Mouse (Mus musculus) liver, embryonic 12.5 days (tissue): ENCODE data around the gene Cdt1. TPM values are rescaled to one million over a fixed set of nuclear protein-coding genes. Genes with fewer than 3 reads are reported as not detected.
A peak's percentile ranks its signal among the peaks of the same experiment; 100 is the strongest.

Source experiments
- ATAC-seq: fragments of 200-750 bp; cut with Nextera tagmentation; 2 replicates; pipeline ENCODE4 v1.8.0; 2017; ENCODE audit warnings: moderate number of reproducible peaks, mild to moderate bottlenecking, moderate library complexity
- H3K27ac ChIP-seq: fragments of 300-500 bp; sonication (generic); 2 replicates; pipeline ENCODE4 v1.5.1; 2016; ENCODE audit warnings: mild to moderate bottlenecking
- H3K27me3 ChIP-seq: fragments of 300-500 bp; sonication (generic); replicated peaks from 2 replicates; pipeline ENCODE4 v1.6.1; 2016; ENCODE audit warnings: mild to moderate bottlenecking, moderate library complexity
- H3K36me3 ChIP-seq: fragments of 300-500 bp; sonication (generic); 2 replicates; pipeline ENCODE4 v1.6.1; 2016; ENCODE audit warnings: mild to moderate bottlenecking, moderate library complexity
- H3K4me1 ChIP-seq: fragments of 300-500 bp; sonication (generic); 2 replicates; pipeline ENCODE4 v1.6.1; 2016
- H3K4me2 ChIP-seq: fragments of 300-500 bp; sonication (generic); 2 replicates; pipeline ENCODE4 v1.6.1; 2016; ENCODE audit warnings: mild to moderate bottlenecking, moderate library complexity
- H3K4me3 ChIP-seq: fragments of 300-500 bp; sonication (generic); 2 replicates; pipeline ENCODE4 v1.5.1; 2016; ENCODE audit warnings: mild to moderate bottlenecking, moderate library complexity
- H3K9ac ChIP-seq: fragments of 300-500 bp; sonication (generic); 2 replicates; pipeline ENCODE4 v1.6.1; 2016; ENCODE audit warnings: mild to moderate bottlenecking, moderate library complexity
- H3K9me3 ChIP-seq: fragments of 300-500 bp; sonication (generic); replicated peaks from 2 replicates; pipeline ENCODE4 v1.6.1; 2016; ENCODE audit warnings: mild to moderate bottlenecking, moderate library complexity
- WGBS: fragments of 180-500 bp; shearing (Covaris S2); methylation state at CpG from one replicate; pipeline ENCODE4 v1.1.7; 2016; ENCODE audit not compliant: insufficient replicate concordance; 5-methylcytosine and 5-hydroxymethylcytosine counted together
- polyA plus RNA-seq: library from polyadenylated mRNA; unstranded; fragments of >200 nt; fragmentation: Nextera tagmentation; extraction: Ambion mirVana; gene quantifications from 2 replicates; pipeline ENCODE4 v1.2.1, GENCODE M21; 2016

Cdt1 gene
- polyA plus RNA-seq, 1 experiment from 2014 or later, result 65.7 TPM

DNA sequence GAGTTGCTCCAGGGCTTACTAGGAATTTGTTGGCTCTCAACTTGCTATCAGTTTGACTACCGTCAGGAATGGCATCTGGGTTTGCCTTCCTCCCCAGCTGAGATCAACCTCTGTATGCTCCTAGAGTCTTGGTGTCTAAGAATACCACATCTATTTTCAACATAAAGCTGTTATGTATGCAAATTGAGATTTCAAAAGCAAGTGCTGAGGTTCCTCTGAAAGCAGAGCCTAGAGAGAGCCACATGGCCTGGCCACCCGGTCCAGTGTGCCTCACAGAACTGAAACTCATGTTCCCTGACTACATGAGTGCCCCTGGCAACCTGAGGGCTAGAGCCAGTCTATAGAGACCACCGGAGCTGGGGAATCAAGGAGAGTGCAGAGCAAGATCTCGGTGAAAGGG, 37.6 kb downstream of the Cdt1 start:
- Histone ChIP-seq H3K9ac (no peak overlapping the region), H3K4me3 (no peak overlapping the region), H3K27me3 (no peaks in the 10 kb centered on the region), H3K36me3 (no peaks in the 10 kb centered on the region), H3K4me1 (peaks cover 7% of the 10 kb centered on the region), H3K4me2 (no peak overlapping the region), H3K9me3 (no peaks in the 10 kb centered on the region), H3K27ac (no peak overlapping the region)
- WGBS, result 68% methylated on average over 4 of the region's 4 CpGs
- no peak for ATAC-seq

DNA sequence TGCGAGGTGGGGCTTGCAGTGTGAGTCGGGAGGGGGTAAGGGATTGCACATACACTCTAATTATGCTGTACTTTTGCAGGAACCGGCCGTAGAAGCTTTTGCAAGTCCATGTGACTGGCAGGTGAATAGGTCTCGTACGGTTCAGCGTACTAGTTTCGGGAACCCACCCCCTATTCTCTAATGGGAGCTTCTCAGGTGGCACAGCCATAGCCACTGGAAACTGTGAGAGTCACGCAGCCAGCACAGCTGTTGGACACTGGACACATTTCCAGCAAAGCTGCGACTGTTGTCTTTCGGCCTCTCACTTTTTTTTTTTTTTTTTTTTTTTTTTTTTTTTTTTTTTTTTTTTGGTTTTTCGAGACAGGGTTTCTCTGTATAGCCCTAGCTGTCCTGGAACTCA, 39.0 kb downstream of the Cdt1 start:
- Histone ChIP-seq H3K4me2 (no peak overlapping the region), H3K9ac (no peak overlapping the region), H3K9me3 (no peaks in the 10 kb centered on the region), H3K27ac (no peak overlapping the region), H3K4me1 (peaks cover 16% of the 10 kb centered on the region), H3K27me3 (no peaks in the 10 kb centered on the region), H3K4me3 (no peak overlapping the region), H3K36me3 (no peaks in the 10 kb centered on the region)
- WGBS, result 82% methylated on average over 11 of the region's 12 CpGs
- no peak for ATAC-seq

DNA sequence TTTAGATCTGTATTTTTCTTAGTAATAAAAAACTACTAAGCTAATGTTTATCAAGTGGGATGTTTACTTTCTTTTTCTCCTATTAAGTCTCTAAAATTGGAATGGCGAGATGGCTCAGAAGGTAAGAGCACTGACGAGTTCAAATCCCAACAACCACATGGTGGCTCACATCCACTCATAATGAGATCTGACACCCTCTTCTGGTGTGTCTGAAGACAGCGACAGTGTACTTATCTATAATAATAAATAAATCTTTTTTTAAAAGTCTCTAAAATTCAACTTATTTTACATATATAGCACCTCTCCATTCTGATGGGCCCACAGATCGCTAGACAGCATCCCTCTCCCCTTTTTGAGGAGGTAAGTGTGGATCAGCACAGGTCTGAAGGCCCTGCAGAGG, 42.4 kb downstream of the Cdt1 start:
- peaks cover 30% of the 10 kb centered on the region for H3K4me1 ChIP-seq
- 58% methylated on average over 4 of the region's 4 CpGs for WGBS
- H3K4me2 ChIP-seq, result peak overlapping the region; percentile 98
- H3K9ac ChIP-seq, result no peak overlapping the region
- peak overlapping the region; percentile 83; the same call in 1 of the 2 replicates for H3K4me3 ChIP-seq
- ATAC-seq, result no peak
- no peaks in the 10 kb centered on the region for H3K27me3 ChIP-seq
- H3K27ac ChIP-seq, result no peak overlapping the region
- H3K36me3 ChIP-seq, result peaks cover 11% of the 10 kb centered on the region; the same call in 1 of the 2 replicates
- H3K9me3 ChIP-seq, result no peaks in the 10 kb centered on the region

DNA sequence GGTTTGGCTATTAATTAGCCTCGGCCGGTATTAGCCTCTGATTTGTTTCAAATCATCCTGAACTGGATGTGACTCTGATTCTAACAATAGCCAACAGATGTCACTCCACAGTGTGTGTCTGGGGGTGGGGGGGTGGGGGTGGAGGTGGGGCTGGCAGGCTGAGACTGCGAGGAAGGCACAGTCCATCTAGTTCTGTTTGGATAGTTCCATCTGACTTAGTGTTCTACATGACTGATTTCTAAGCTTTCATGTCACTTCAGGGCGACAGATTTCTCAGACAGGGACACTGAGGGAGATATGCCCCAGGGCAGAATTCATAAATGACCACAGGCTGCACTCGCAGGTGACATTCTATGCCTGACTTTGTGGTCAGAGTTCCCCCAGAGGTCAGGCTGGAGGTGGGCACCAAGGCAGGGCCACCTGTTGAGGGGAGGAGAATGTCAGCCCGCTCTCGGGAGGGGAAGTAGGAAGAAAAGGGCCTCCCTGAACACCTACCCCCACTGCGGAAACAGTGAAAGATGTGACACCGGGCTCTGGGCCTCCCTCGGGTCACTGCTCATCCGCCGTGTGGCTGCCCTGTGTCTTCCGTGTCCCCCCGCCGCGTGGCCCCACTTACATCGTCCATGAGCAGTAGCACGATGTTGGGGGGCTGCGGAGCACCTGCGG, 42.9 kb downstream of the Cdt1 start:
- Histone ChIP-seq H3K36me3 (peaks cover 14% of the 10 kb centered on the region; the same call in 1 of the 2 replicates), H3K27me3 (no peaks in the 10 kb centered on the region), H3K9ac (peak overlapping the region; percentile 80), H3K4me1 (peaks cover 30% of the 10 kb centered on the region), H3K4me2 (peak overlapping the region; percentile 98), H3K27ac (peak overlapping the region; percentile 72), H3K4me3 (peak overlapping the region; percentile 83), H3K9me3 (no peaks in the 10 kb centered on the region)
- WGBS, result 4% methylated on average over 20 of the region's 20 CpGs
- ATAC-seq, result peak; percentile 54; the same call in 1 of the 2 replicates

DNA sequence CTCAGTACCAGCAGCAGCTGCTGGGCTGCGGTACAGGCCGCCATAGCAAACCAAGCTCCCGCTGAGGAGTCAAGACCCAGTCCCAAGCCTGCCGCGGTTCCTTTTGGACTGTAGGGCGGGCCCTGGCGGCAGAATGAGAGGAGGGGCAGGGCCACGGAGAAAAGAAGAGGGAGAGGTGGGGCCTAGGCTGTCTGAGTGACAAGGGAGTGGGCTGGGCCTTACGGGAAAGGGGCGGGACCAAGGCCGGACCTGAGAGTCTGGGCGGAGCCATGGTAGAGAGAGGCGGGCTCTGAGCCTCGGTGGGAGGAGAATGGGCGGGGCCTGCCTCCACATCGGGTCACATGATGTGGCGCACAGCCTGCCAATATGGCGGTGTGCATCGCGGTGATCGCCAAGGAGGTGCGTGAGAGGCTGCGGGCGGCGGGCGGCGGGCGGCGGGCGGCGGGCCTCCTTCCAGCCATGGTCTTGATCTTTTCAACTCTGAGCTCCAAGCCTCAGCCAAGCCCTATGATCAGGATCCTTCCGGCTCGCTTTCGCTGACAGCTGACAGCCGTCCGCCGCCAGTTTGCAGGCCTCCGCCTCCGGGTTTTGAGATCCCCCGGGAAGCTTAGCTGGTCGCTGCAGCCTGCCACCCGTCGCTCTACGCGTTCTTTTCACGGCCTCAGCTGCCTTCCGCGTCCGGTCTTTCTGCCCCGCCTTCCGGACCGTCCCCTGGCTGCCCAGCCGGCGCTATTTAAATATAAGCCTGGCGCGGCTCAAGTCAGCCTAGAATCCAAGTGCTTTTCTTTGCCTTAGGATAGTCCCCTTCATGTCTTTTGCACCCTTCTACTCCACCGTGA, 43.7 kb downstream of the Cdt1 start, which contains the start of the genes Galns and Trappc2l:
Gene Galns, minus strand, starts transcription at position 169 of the 839 bp plus-strand sequence.
Gene Trappc2l, plus strand, starts transcription at position 346 of the 839 bp plus-strand sequence.
- under 1% methylated on average over 57 of the region's 57 CpGs for WGBS
- H3K9me3 ChIP-seq, result no peaks in the 10 kb centered on the region
- H3K27ac ChIP-seq, result peak within 1 kb of the TSS; percentile 81
- peak within 1 kb of the TSS; percentile 83 for H3K9ac ChIP-seq
- peak within 1 kb of the TSS; percentile 83 for H3K4me3 ChIP-seq
- peak; percentile 96 for ATAC-seq
- H3K27me3 ChIP-seq, result no peaks in the 10 kb centered on the region
- peak within 1 kb of the TSS; percentile 98 for H3K4me2 ChIP-seq
- peaks cover 30% of the 10 kb centered on the region for H3K4me1 ChIP-seq
- peaks cover 15% of the 10 kb centered on the region; the same call in 1 of the 2 replicates for H3K36me3 ChIP-seq

DNA sequence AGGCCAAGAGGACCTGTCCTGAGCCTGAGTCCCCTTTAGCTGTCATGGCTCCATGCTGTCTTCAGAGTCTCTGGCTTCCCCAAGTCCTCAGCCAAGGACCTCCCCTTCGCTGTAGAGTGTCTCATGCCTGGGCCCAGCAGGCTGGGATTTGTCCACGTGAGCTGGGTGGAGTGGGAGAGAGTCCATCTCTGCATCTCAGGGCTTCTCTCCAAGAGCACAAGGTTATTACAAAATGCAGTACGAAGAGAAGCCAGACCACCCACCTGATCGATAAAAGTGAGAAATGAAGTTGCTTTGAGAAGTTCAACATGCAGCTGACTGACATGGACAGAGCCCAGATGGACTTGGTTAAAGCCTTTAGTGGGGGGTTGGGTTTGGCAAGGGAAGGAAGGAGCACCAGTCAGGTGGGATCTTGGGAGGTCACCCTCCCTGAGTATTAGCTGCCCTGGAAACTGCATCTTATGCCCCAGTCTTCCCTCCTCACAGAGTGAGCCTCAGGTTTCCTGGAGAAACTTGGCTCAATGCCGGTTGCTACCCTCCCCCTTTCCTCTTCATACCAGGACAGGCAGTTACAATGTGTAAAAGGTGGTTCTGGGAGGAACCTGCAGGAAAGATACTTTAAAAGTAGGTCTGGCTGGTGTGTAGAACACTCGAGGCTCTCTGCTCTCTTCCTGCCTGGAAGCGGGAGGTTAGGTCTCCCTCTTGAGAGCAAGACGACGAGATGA, 48.5 kb downstream of the Cdt1 start:
- Histone ChIP-seq H3K4me2 (no peak overlapping the region), H3K4me1 (peaks cover 42% of the 10 kb centered on the region), H3K27me3 (peaks cover 2% of the 10 kb centered on the region; the same call in 1 of the 2 replicates), H3K9ac (no peak overlapping the region), H3K9me3 (no peaks in the 10 kb centered on the region), H3K36me3 (peaks cover 15% of the 10 kb centered on the region; the same call in 1 of the 2 replicates), H3K27ac (no peak overlapping the region), H3K4me3 (no peak overlapping the region)
- WGBS, result 65% methylated on average over 9 of the region's 9 CpGs
- ATAC-seq, result no peak

DNA sequence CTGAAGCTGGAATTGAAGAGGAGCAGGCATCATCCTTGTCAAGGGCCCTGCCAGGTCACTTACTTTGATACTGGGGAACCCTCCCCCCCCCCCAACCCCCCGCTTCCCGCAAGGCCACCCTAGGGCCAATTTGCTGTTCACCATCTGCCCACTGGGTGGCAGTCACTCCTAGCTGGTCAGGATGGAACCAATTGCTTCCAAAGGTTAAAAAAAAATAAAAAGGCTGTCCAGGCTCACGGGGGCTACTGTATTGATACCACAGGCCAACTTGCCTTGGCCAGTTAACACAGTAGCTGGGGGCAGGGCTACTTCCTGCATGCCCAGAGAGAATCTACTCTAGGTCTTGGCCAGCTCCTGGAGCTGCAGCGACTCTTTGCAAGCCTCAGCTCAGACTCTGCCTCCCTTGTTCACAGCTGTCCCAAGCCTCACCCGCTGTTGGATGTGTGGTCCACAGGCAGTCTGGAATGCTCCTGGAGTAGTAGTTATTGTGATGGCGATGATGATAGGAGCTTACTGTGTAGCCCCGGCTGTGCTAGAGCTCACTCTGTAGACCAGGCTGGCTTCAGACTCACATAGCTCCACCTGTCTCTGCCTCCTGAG, 50.2 kb downstream of the Cdt1 start:
- WGBS, result 45% methylated on average over 5 of the region's 7 CpGs
- peak overlapping the region; percentile 86 for H3K27ac ChIP-seq
- H3K9ac ChIP-seq, result peak overlapping the region; percentile 44
- peaks cover 14% of the 10 kb centered on the region for H3K27me3 ChIP-seq
- ATAC-seq, result peak; percentile 19
- H3K4me3 ChIP-seq, result no peak overlapping the region
- H3K4me1 ChIP-seq, result peaks cover 29% of the 10 kb centered on the region
- peak overlapping the region; percentile 50 for H3K4me2 ChIP-seq
- H3K36me3 ChIP-seq, result peaks cover 15% of the 10 kb centered on the region; the same call in 1 of the 2 replicates
- H3K9me3 ChIP-seq, result no peaks in the 10 kb centered on the region

DNA sequence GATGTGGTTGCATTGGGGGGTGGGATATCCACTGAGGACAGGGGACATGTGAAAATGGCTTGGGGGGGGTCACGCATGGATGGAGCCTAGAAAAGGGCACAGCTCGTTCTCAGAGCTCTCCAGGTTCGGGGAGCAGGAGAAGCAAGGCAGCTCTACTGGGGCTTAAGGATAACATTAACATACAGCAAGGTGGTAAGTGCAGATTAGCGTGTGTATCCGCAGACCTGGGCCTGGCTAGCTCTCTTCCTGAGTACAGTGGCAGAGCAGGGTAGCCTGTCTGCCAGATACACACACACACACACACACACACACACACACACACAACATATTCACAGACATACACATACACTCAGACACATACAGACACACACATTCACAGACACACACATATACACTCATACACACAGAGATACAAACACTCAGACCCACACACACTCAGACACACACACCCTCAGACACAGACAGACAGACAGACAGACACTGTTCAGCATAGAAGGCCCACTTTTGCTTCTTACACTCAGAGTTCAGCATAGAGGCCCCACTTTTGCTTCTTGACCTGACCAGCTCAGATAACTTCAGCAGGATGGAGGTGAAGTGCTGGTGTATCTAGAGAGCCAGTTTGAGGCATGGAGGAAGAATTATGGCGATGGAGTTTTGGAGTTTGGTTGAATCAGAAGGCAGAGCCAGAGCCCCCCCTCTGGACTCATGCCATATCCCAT, 51.0 kb downstream of the Cdt1 start:
- H3K36me3 ChIP-seq, result peaks cover 15% of the 10 kb centered on the region; the same call in 1 of the 2 replicates
- peak; percentile 95 for ATAC-seq
- H3K4me3 ChIP-seq, result no peak overlapping the region
- peak overlapping the region; percentile 56 for H3K9ac ChIP-seq
- peaks cover 14% of the 10 kb centered on the region for H3K27me3 ChIP-seq
- H3K9me3 ChIP-seq, result no peaks in the 10 kb centered on the region
- H3K27ac ChIP-seq, result peak overlapping the region; percentile 86
- WGBS, result 24% methylated on average over 6 of the region's 6 CpGs
- H3K4me2 ChIP-seq, result peak overlapping the region; percentile 50
- H3K4me1 ChIP-seq, result peaks cover 28% of the 10 kb centered on the region

DNA sequence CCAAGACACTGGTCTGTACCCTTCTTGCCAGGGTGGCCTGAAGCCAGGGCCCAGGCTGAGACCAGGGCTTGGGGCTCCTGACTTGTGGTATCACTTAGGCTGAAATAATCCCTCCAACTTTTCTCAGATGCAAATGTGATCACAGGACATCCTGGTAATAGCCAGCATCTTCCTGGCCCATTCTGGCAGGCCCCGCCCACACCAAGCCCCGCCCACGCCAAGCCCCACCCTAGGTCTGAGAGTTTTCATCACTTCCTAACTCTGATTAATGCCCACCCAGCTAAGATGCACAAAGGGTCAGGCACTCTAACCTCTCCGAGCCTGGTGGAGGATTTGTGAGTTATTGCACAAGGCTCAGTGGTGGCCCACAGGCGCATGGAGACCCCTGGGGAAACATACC, 52.6 kb downstream of the Cdt1 start:
- Histone ChIP-seq H3K4me3 (no peak overlapping the region), H3K27ac (no peak overlapping the region)
- 35% methylated on average over 5 of the region's 5 CpGs for WGBS

DNA sequence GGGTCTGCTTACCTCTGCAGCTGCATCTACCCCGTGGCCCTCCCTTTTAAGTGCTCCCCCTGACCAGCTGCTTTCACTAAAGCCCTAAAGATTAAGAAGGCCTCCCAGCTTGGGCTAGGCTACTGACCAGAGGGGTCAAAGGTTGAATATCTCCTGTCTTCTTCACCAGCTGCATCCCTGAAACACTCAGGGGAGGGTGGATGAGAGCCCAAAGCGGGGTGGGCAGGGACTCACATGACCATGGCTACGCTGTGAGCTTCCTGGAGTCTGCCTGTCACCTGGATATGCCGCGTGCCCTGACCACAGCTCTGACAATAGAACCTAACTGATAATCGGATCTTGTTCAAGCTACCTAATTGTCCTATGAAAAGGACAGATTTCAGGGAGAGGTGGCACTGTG, 54.9 kb downstream of the Cdt1 start, which contains the start of gene Pabpn1l:
Gene Pabpn1l, minus strand, starts transcription at position 13 of the 400 bp plus-strand sequence.
- H3K36me3 ChIP-seq, result no peaks in the 10 kb centered on the region
- H3K4me3 ChIP-seq, result no peak within 1 kb of the TSS
- WGBS, result 62% methylated on average over 6 of the region's 6 CpGs
- H3K27ac ChIP-seq, result no peak within 1 kb of the TSS
- peaks cover 37% of the 10 kb centered on the region for H3K4me1 ChIP-seq
- ATAC-seq, result no peak
- H3K4me2 ChIP-seq, result no peak within 1 kb of the TSS
- H3K27me3 ChIP-seq, result peaks cover 14% of the 10 kb centered on the region
- H3K9ac ChIP-seq, result no peak within 1 kb of the TSS
- no peaks in the 10 kb centered on the region for H3K9me3 ChIP-seq

More for the DNA sequence above, 52.6 kb downstream of the Cdt1 start:
- Histone ChIP-seq H3K4me2 (no peak overlapping the region), H3K27me3 (peaks cover 14% of the 10 kb centered on the region), H3K36me3 (peaks cover 3% of the 10 kb centered on the region; the same call in 1 of the 2 replicates), H3K9me3 (no peaks in the 10 kb centered on the region), H3K9ac (no peak overlapping the region), H3K4me1 (peaks cover 28% of the 10 kb centered on the region)
- no peak for ATAC-seq
